Comparison of ENCODE assay signal across 9 mouse cellular contexts in genomic region chr14:34215451-34216127, GRCm38 (mm10). TPM values are rescaled to one million over a fixed set of nuclear protein-coding genes. Genes with fewer than 3 reads are reported as not detected.
DNase-seq lines count a peak whose midpoint lies in the region; ATAC-seq and TF ChIP-seq lines count a peak whose summit lies in the region.
"Had no signal": no experiment of that assay in that cellular context is flagged by ENCODE, and none has a peak within 500 bp of the region (broad histone marks: within the 10 kb centered on the region; RNA-seq: fewer than 3 reads in every experiment).

No protein-coding gene starts in this region.

- WGBS in hindbrain, postnatal 0 days: 46% methylated on average over 6 of the region's 6 CpGs
- 75% methylated on average over 6 of the region's 6 CpGs for WGBS in hindbrain, embryonic 10.5 days
- 43% methylated on average over 6 of the region's 6 CpGs for WGBS in lung, postnatal 0 days

- ATAC-seq in hindbrain, postnatal 0 days: no peak
- peak; percentile 85 for ATAC-seq in lung, postnatal 0 days
- ATAC-seq in erythroblast, adult 5-6 weeks (replicated peaks; ENCODE audit: low FRiP score, poor library complexity, severe bottlenecking): no peak
- ATAC-seq: Patski had no signal

- no peak for TF ChIP-seq CTCF in hindbrain, postnatal 0 days (IDR thresholded peaks at IDR 0.05; ENCODE audit: low read depth)
- no peak for TF ChIP-seq CTCF in lung, postnatal 0 days (IDR thresholded peaks at IDR 0.05)

- no peak overlapping the region for H3K4me2 ChIP-seq in hindbrain, postnatal 0 days (ENCODE audit: low read depth, low read length)
- H3K4me2 ChIP-seq in lung, postnatal 0 days (replicated peaks; ENCODE audit: low read depth, low read length): no peak overlapping the region
- H3K4me2 ChIP-seq: limb, embryonic 12.5 days had no signal

- H3K4me3 ChIP-seq in hindbrain, postnatal 0 days (ENCODE audit: low read length): no peak overlapping the region
- no peak overlapping the region for H3K4me3 ChIP-seq in hindbrain, embryonic 10.5 days
- no peak overlapping the region for H3K4me3 ChIP-seq in lung, postnatal 0 days (ENCODE audit: low read depth, low read length)
- H3K4me3 ChIP-seq: limb, embryonic 12.5 days had no signal

- peak; percentile 60 for TF ChIP-seq EP300 in lung, postnatal 0 days (IDR thresholded peaks at IDR 0.05)

- H3K36me3 ChIP-seq in hindbrain, postnatal 0 days (ENCODE audit: insufficient read depth, low read length): no peaks in the 10 kb centered on the region
- H3K36me3 ChIP-seq in hindbrain, embryonic 10.5 days: no peaks in the 10 kb centered on the region
- H3K36me3 ChIP-seq in lung, postnatal 0 days (ENCODE audit: insufficient read depth, low read length): no peaks in the 10 kb centered on the region
- H3K36me3 ChIP-seq: limb, embryonic 12.5 days had no signal

- no peaks in the 10 kb centered on the region for H3K4me1 ChIP-seq in hindbrain, postnatal 0 days (ENCODE audit: insufficient read depth, low read length)
- H3K4me1 ChIP-seq in hindbrain, embryonic 10.5 days (replicated peaks): peaks cover 5% of the 10 kb centered on the region
- H3K4me1 ChIP-seq in lung, postnatal 0 days (ENCODE audit: insufficient read depth, low read depth, low read length): peaks cover 7% of the 10 kb centered on the region; the same call in 1 of the 2 replicates

- no peak overlapping the region for H3K9ac ChIP-seq in hindbrain, postnatal 0 days (replicated peaks; ENCODE audit: low read length)
- no peak overlapping the region for H3K9ac ChIP-seq in lung, postnatal 0 days (replicated peaks; ENCODE audit: low read depth)
- H3K9ac ChIP-seq: limb, embryonic 12.5 days had no signal

- H3K27me3 ChIP-seq in hindbrain, postnatal 0 days (ENCODE audit: insufficient read depth, low read length): no peaks in the 10 kb centered on the region
- peaks cover 33% of the 10 kb centered on the region for H3K27me3 ChIP-seq in hindbrain, embryonic 10.5 days (ENCODE audit: insufficient read depth, poor library complexity, severe bottlenecking)
- 0 out of 2 replicates have a peak, but pooled peaks cover 2% of the 10 kb centered on the region for H3K27me3 ChIP-seq in lung, postnatal 0 days (replicated peaks; ENCODE audit: insufficient read depth, low read length)

- intact Hi-C loops in heart, postnatal 10 days (cut with DNase I): no loop called here

- no peaks in the 10 kb centered on the region for H3K9me3 ChIP-seq in hindbrain, postnatal 0 days (ENCODE audit: low read length)
- no peaks in the 10 kb centered on the region for H3K9me3 ChIP-seq in hindbrain, embryonic 10.5 days
- no peaks in the 10 kb centered on the region for H3K9me3 ChIP-seq in lung, postnatal 0 days (ENCODE audit: low read length)
- H3K9me3 ChIP-seq: limb, embryonic 12.5 days had no signal

- peak; percentile 62 for DNase-seq in hindbrain, postnatal 0 days (ENCODE audit: low spot score)
- DNase-seq in hindbrain, embryonic 10.5 days (ENCODE audit: low spot score): no peak
- DNase-seq in adrenal gland, postnatal 14 days: peak; percentile 65
- peak; percentile 18 to 39 for DNase-seq in heart, postnatal 10 days
- DNase-seq in lung, postnatal 0 days (ENCODE audit: low spot score): peak; percentile 77
- DNase-seq in cerebellum, adult 9-11 months: no peak

- peak overlapping the region; percentile 7; the same call in 1 of the 2 replicates for H3K27ac ChIP-seq in hindbrain, postnatal 0 days
- H3K27ac ChIP-seq in hindbrain, embryonic 10.5 days: no peak overlapping the region
- no peak overlapping the region for H3K27ac ChIP-seq in lung, postnatal 0 days (ENCODE audit: low read length)
- H3K27ac ChIP-seq: limb, embryonic 12.5 days had no signal

RNA-seq across cellular contexts. Expression of gene Syt15, which starts 3.8 kb away (rescaled TPM):
- 0.63 and 2.1 TPM in 2 replicates for total RNA-seq in hindbrain, postnatal 0 days (2014; rRNA removed)
- 0.83 and 1.1 TPM in 2 replicates for polyA plus RNA-seq in hindbrain, postnatal 0 days (2015; fragmentation: Nextera tagmentation; extraction: Ambion mirVana)
- 0.14 and 0.17 TPM in 2 replicates for polyA plus RNA-seq in hindbrain, embryonic 10.5 days (2016; fragmentation: Nextera tagmentation; extraction: Ambion mirVana)
- 0.44 and 1.5 TPM in 2 replicates for total RNA-seq in adrenal gland, postnatal 14 days (2021)
- total RNA-seq in heart, postnatal 10 days (2021): 1 to 10 TPM; 1.3 to 1.6 TPM
- polyA plus RNA-seq in lung, postnatal 0 days (2015; fragmentation: Nextera tagmentation; extraction: Ambion mirVana): 1.2 and 1.3 TPM in 2 replicates
- not detected in 2 replicates for total RNA-seq in erythroblast, adult 5-6 weeks (2015; ENCODE audit: low replicate concordance)
- not detected in 2 replicates for total RNA-seq in erythroblast, adult 5-6 weeks (2017; ENCODE audit: low replicate concordance)

RNA-seq across cellular contexts. Expression of gene Gprin2, which starts 14.1 kb away (rescaled TPM):
- total RNA-seq in hindbrain, postnatal 0 days (2014; rRNA removed): 31.7 and 33.6 TPM in 2 replicates
- polyA plus RNA-seq in hindbrain, postnatal 0 days (2015; fragmentation: Nextera tagmentation; extraction: Ambion mirVana): 4.3 and 8.1 TPM in 2 replicates
- 0.49 and 1.2 TPM in 2 replicates for polyA plus RNA-seq in hindbrain, embryonic 10.5 days (2016; fragmentation: Nextera tagmentation; extraction: Ambion mirVana)
- total RNA-seq in adrenal gland, postnatal 14 days (2021): 0.48 and 1.2 TPM in 2 replicates
- total RNA-seq in heart, postnatal 10 days (2021): under 1 TPM; 0.17 to 0.34 TPM
- 0.06 and 0.08 TPM in 2 replicates for polyA plus RNA-seq in lung, postnatal 0 days (2015; fragmentation: Nextera tagmentation; extraction: Ambion mirVana)
- total RNA-seq in erythroblast, adult 5-6 weeks (2015; ENCODE audit: low replicate concordance): not detected in 2 replicates
- not detected in 2 replicates for total RNA-seq in erythroblast, adult 5-6 weeks (2017; ENCODE audit: low replicate concordance)

Comparison
In these comparisons a context has a peak if more than half of its experiments do, and no peak if none do; other contexts are left out.
1. DNase-seq: peak in hindbrain, postnatal 0 days (single experiment), adrenal gland, postnatal 14 days (single experiment), heart, postnatal 10 days (2 of 2) and lung, postnatal 0 days (single experiment); none in hindbrain, embryonic 10.5 days (single experiment) and cerebellum, adult 9-11 months (single experiment).
2. RNA of gene Gprin2, which starts 14.1 kb away (total RNA-seq): 31.7 to 33.6 TPM in hindbrain, postnatal 0 days; 0.48 to 1.2 TPM in adrenal gland, postnatal 14 days, 0.17 to 0.34 TPM in heart, postnatal 10 days and not detected in erythroblast, adult 5-6 weeks; every median in the first group is over 10 times any median in the second.